Mouse (Mus musculus) A20 (cell line): ENCODE data around the gene Celf2.

Source experiments
- DNase-seq: peaks from one replicate; pipeline ENCODE4 v3.0.0-alpha.2; 2011; ENCODE audit warnings: low read depth, low spot score

Celf2 gene

DNA sequence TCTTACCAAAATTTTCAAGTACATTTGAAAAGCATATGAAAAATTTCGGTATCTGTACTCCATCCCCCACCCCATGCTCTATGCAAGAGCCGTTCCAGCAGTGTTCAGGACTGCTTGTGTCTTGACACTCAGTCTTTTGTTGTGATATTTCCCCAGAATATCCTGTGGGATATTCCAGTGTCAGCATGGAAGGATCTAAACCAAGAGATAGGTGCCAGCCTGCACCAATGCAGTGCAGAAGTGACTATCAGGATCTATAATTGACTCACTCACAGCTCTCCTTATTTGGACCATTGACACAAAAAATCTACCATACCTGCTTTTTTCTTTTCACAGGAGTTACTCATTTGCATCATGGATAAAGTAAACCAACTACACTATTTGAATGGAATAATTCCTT, 116.9 kb downstream of the Celf2 start:
- no peak for DNase-seq

DNA sequence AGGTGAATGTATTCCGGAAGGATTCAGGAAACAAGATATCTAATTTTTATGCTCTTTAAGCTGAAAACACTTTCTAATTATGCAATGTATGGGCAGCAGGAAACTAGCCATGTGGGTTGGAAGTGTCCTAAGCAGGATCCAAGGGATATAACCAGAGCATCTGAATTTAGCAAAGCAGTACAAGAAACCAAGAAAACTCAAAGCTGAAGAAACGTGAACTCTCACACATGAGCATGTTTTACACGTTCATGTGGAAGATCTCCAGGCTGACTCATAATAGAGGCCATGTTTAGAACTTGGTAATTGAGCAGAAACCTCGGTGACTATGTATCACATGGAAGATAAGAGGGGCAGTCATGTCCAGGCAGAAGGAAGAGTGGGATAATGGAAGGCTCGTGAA, 120.1 kb downstream of the Celf2 start:
- no peak for DNase-seq

DNA sequence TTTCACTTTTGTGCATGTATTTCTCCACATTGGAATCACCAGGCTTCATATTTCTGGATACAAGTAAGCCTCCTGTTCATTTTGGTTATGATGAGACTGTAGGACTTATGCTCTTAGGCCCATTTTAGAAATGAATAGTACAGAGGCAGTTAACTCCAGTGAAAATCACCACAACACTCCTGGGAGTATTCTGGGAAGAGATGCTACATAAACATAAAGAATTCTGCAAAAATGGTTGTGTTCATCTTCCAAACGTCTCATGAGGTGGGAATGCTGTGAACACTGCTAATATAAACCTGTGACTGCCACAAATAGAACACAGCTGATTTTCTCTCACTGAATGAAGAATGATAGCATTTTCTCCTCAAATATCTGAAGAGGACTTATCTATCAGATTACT, 130.6 kb downstream of the Celf2 start:
- no peak for DNase-seq

DNA sequence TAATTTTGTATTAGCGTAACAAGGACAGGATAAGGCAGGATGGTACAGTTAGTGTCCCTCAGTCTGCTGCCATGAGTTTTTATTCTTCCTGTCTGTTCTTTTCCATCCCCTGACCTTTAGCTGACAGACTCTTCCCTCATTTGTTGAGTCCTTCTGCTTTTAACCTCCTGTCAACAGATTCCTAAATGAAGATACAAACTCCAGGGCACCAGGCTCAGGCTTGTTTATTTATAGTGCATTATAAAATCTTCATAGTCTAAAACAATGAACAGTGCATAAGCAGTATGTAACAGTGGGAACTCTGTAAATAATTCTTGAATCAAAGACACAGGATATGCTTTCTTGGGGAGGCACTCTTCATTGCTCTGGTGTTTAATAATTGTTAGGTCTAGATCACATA, 131.5 kb downstream of the Celf2 start:
- DNase-seq = no peak

DNA sequence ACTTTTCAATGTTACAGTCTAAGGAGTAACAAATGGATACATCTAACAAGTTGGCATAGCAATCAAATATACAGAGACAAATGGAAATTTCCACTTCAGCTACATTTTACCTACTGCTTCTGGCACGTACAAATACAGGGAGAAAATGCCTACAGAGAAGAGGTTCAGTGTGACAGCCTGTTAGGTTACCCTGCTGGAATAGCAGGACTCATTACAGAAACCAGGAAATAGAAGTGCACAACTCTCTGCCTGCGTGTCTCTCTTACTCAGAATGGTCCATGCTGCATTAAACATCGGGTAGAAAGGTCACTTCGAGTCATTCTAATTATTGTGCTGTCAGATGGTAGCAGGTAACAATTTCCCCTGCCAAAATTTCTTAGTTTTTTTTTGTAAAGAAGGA, 141.6 kb downstream of the Celf2 start:
- no peak for DNase-seq

DNA sequence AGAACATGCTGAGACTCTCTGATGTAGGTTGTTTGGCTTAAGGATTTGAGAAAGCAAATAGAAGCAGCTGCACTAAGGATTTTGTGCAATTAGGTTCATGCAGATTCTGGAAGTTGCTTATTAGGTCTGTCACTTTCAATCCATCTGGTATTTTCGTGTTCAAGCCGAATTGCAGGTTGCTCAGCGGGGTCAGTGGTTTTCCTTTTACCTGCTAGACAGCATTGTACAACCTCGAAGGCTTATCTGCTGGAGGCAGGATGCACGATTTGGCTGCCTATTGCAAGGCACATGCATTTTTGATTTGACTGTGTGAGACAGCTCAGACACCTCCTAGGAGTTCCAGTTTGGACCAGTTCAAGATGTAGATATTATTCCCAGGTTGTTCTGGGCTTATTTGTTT, 149.8 kb downstream of the Celf2 start:
- DNase-seq = no peak

DNA sequence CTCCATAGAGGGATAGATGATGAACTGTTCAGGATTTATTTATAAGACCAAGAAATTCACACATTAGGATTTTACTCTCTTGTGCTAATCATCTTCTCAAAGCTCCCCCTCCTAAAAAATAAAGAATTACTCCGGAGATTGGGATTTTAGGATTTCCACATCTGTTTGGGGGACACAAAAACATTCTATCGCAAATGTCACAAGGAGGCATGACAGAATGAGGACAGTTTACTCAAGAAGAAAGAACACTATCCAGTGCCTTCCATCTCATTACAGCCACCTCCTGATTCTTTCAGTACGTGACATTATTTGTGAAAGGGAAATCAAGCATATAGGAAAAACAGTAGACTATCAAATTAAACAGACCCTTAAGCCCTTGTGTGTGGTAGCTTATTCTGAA, 150.5 kb downstream of the Celf2 start:
- no peak for DNase-seq

DNA sequence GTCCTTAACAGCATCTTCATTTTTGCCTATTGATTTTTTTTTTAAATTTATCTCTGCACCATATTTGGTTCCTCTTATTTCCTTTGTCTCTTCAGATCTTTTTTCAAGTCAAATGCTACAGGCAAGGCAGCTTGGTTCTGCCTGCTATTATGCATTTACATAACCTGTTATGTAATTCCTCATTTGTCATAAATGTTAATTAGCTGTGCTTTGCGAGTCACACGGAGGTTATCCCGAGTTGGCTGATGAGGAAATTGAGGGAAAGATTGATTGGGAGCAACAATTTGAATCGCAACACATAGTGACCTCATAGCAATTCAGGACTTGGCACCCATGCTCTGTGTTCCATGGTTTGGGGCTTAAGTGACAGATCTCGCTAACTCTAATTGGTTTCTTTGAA, 158.1 kb downstream of the Celf2 start:
- DNase-seq = no peak

DNA sequence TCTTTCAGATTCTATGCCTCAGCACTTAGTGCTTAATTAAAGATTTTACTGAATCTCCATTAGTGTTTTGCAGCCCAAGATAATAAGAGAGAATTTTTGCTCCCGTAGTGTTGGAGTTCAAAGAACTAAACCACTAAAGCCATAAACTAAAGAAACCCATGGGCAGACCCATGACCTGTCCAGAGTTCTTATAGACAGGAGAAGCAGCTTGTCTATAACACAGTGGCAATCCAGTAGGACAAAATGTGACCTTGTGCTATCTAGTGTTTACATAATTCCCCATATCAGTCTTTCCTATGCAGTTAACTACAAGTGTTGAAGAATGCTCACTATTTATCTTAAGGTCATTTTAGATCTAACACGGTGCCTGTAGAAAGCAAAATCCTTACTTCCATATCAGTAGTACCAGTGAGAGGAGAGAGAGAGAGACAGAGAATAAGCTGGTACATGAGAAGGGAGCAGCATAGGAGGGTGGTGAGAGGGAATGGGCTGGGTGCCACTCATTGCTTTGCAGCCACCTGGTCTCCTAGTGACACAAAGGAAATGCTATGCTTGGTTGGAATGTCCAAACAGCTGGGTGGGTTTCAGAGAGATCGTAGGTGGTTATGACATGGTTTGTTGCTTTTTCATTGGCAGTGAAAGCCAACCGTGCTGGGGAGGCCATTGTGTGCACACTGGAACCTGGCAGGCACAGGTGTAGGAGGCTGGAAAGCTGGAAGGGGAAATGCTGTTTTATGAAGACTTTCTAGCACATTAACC, 162.5 kb downstream of the Celf2 start:
- no peak for DNase-seq

DNA sequence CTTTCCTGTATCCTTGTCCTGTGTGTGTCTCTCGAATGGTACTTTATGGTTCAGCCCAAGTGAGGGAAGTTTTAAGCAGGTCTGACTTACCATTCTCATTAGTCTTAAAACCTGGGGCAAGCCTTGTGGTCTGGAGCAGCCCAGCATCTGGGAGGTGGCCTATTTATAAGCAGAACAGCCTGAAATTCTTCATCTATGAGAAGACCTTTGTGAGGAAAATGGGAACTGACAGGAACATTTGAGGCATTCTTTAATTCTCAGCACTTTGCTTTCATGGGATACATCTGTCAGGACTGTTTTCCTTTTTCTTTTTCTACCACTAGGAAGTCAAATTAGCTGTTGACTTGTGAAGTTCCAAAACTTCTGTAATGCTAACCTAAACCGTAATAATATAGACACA, 164.4 kb downstream of the Celf2 start:
- no peak for DNase-seq

DNA sequence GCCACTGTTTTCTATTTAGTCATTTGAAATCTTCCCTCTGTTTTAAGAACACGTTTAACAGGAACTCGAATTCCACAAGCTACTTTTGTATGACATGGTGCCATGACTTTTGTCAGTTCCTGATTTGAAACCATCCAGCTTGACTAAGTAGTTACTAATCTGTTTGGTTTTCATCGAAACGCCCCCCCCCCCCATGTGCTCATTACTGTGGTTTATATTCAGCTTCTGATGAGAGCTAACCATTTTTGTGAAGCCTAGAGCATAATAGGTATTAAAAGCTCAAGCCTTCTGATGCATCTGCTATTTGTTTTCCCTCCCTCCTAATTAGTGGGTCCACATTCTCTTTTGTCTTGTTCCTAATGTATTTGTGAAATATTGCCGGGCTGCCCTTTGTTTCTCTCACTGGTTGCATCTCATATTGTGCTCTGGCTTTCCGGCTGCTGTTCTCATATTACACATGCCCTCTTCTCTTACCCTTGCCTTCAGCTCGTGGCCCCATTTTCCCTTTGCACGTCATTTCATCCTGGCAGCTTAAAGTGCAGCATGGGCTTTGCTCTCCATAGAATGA, 166.4 kb downstream of the Celf2 start:
- no peak for DNase-seq

DNA sequence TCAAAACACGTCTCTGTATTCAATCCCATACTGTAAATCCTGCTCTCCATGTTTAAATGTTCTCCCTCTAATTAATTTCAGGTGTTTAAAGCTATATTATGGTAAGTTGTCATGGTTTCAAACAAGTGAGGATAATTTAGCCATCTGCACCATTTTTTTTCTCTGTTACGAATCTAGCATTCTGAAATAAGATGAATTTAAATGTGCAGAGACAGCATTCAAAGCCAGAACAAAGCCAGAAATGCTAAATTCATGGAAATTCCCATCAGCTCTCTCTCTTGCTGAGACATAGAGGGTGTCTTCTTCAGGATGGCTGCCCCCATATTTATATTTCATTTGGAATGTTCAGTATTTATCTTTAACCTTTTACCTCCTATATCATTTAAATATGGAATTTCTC, 174.5 kb downstream of the Celf2 start:
- DNase-seq = no peak

DNA sequence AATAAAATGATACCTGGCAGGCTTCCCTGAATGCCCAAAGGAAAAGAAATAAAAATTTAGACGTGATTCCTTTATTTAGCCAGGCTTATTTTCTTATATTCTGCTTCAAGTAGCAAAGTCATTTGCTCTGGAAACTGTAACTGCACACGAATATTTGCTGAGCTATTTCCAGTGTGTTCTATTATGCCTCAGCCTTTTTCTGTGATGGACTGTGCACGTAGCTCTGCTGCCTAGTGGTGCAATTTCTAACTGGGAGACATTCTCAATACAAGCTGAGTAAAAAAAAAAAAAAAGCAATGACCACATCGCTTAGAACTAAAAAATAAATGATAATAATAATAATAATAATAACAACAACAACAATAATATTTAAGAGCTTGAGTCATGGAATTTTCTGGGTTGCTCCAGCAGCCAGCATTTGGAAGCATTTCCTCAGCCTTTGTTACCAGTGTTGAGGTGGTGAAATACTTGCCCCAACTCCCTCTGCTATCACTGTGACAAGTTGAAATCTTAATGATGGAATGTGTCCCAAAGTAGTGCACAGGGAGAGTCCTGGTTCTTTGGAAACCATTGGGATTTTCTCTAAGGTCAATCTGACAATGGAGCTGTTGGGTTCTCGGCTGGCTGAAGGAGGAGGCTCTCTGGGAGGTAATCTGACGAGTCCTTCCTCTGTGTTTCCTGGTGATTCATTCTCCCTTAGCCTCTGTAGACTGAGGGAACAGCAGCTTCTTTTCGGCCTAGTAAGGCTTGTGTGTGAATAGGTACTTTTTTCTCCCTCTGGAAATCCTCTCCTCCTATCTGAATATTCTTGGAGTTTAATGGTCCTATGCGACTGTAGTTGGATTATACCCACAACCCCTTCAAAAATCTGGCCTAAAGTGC, 181.1 kb downstream of the Celf2 start:
- DNase-seq = no peak

DNA sequence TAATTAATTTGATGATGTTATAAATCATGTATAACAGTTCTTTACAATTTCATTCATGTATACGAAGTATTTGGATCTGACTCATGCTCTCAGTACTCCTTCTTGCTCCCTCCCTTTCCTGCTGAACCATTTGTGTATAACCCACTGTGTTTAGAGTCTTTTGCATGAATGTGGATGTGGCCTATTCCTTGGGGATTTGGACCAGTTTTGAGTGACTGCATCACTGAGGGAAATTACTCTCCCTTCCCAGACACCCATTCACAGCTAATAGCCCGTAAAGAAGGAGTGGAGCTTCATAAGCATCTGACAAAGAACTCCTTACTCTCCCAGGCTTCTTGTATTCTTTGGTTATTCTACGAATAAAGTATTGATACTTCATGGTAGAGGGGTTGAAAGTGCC, 189.6 kb downstream of the Celf2 start:
- no peak for DNase-seq

DNA sequence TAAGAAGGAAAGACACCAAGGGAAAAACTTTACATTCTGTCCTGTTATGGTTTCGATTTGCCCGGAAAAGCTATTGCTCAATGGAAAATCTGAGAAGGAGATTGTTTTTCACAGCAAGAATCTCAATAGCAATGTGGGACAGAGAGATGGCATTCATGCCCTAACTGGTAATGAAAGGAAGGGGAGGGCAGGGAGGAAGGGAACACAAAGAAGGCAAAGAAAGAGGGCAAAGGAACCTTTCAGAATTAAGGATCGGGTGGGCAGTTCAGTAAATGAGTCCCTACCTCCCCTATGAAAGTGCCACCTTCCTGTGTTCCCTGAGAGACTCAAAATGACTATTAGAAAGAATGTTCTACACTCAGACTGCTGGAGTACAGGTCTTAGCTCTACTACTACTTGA, 197.6 kb downstream of the Celf2 start:
- no peak for DNase-seq

DNA sequence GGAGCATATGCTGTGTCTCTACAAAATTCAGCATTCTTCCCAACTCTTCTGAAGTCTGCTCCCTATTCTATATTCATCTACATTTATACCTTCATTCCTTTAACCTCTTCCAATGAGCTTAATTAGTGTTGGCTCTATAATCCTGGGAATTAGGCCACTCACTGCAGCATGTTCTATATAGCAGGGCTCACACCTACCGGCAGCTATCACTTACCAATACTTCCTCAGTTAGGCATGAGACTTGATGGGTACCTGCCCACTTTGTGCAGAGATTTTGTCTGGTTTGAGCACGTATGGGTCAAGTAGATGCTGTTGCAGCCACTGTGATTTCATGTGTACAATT, 198.6 kb downstream of the Celf2 start:
- DNase-seq = no peak

DNA sequence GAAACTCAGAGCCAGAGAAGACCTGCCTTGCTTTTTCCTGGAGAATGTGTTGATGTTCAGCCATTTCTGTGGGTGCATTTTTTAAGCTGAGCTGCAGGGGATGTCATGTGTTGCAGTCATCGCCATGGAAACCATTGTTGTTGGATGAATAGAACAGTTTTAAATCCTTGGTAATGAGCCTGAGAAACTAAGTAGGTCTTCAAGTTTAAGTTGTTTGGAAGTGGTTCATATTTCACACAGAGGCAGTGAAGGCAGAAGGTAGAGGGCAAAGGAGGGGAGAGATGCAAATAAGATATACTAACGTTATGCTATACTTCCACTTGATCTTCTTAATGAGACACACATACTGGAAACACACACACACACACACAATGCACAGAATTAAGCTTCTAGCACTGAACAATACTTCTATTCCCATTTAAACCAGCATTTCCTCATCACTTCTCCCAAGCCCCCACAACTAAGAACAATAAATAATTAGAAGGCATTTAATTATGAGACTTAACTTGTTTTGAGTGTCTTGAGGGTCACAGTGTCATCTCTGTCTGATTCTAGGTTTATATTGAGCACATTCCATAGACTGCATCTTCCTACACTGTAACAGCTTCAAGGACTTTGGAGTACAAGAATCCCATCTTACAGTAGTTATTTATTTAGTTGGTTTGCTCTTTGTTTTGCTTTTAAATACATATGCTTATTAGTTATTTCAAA, 199.1 kb downstream of the Celf2 start:
- no peak for DNase-seq

DNA sequence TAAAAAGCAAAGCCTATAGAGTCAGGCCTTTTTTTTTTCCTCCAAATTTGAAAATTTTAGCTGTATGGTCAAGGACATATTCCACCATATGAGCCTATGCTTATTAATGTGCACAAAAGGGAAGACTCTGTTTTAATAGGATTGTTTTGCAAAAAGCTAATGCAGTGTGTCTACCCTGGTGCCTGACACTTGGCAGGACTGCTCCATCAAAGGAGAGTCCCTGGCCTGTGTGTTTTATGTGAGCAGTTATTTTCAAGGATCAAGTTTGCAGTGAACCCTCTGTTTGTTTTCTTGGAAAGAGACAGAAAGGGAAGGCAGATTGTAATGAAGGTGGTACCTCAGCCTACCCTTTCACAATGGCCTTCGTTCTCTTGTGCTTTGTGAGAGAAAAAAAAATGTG, 200.0 kb downstream of the Celf2 start:
- no peak for DNase-seq

DNA sequence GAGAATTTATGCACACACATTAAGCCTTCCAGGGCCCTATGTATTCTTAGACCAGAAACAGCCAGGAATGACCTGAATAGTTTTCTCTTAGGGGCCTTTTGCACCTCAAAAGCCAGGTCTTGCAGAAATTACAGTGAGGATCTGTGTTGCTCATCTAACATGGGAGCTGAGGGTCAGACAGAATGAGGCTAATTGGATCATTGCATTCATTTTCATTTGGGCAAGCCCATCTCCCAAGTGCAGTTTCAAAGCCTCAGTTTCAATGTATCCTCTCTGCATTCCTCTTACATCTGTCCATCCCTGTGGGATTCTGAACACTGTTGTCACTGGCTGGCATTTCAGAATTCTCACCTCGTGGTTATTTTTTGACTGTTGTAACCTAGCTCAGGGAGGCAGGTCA, 200.6 kb downstream of the Celf2 start:
- DNase-seq = no peak

DNA sequence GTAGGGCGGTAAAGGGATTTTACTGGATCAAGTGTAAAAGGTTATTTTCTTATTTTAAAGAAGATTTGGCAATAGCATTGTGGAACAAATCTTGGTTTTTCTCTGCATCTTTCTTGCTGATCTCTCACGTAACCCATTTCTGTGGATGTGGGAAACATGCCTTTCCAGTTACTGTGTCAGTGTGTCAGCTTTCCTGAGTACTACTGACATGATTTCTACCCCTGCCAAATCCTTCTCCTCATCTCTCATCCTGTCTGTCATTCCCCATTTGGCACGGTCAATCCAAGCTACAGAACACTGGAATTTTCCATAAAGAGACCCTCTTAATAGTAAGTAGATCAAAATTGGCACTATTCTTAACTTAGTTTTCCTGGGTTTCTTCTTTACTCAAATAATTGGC, 221.9 kb downstream of the Celf2 start:
- DNase-seq = no peak

DNA sequence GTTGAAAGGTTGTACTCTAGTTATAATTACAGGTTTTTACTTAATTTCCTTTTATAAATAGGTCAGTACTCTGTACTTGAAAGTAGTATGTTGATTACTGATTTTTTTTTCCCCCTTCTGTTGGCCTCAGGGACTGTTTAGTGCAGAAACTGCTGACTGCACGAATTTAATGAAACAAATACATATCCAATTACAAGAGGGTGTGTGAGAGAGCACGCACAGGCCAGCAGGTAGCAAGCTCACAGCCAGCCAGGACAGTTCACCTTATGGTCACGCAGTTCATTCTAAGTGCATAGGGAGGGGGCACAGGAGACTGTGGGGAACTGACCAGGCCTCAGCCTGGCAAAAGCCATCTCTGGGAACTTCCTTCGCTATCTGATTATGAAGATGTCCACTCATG, 236.1 kb downstream of the Celf2 start:
- DNase-seq = no peak

DNA sequence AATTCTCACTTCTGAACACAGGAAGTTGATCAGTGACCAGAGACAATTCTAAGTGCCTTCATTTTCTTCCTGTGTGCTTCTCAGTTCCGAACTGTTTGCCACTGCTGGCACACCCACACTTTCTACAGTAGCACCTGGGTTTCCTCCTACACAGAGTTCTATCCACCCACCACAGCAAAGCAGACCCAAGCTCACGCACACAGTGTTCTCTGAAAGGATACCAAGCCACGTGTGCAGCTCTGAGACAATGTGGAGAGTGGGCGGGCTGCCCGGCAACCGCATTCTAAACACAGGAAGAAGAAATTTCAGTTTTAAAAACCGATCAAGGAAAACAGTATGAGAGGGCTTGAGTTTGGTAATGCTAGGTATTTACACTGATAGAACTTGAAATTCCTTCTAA, 239.3 kb downstream of the Celf2 start:
- DNase-seq = no peak
